Mouse (Mus musculus) liver, embryonic 16.5 days (tissue): Measurements from ENCODE around the gene Fgf15. TPM values are rescaled to one million over a fixed set of nuclear protein-coding genes. Genes with fewer than 3 reads are reported as not detected.

Source experiments
- ATAC-seq: fragments of 200-750 bp; cut with Nextera tagmentation; 2 replicates; pipeline ENCODE4 v1.8.0; 2017; ENCODE audit warnings: low read depth, mild to moderate bottlenecking, moderate number of reproducible peaks, moderate library complexity
- H3K27ac ChIP-seq: fragments of 300-500 bp; sonication (generic); 2 replicates; pipeline ENCODE4 v1.5.1; 2014; ENCODE audit warnings: mild to moderate bottlenecking, low read length
- H3K27me3 ChIP-seq: fragments of 300-500 bp; sonication (generic); 2 replicates; pipeline ENCODE4 v1.6.1; 2014; ENCODE audit warnings: low read depth, low read length, mixed read lengths; ENCODE audit not compliant: control insufficient read depth, insufficient read depth
- H3K36me3 ChIP-seq: fragments of 300-500 bp; sonication (generic); 2 replicates; pipeline ENCODE4 v1.6.1; 2014; ENCODE audit warnings: mild to moderate bottlenecking; ENCODE audit not compliant: control insufficient read depth, insufficient read depth
- H3K4me1 ChIP-seq: fragments of 300-500 bp; sonication (generic); 2 replicates; pipeline ENCODE4 v1.6.1; 2014; ENCODE audit warnings: low read depth, low read length, mixed read lengths; ENCODE audit not compliant: control insufficient read depth
- H3K4me2 ChIP-seq: fragments of 300-500 bp; sonication (generic); 2 replicates; pipeline ENCODE4 v1.6.1; 2014; ENCODE audit warnings: low read depth, low read length, mixed read lengths
- H3K4me3 ChIP-seq: fragments of 300-500 bp; sonication (generic); 2 replicates; pipeline ENCODE4 v1.5.1; 2014; ENCODE audit warnings: low read depth, mild to moderate bottlenecking, low read length
- H3K9ac ChIP-seq: fragments of 300-500 bp; sonication (generic); 2 replicates; pipeline ENCODE4 v1.6.1; 2014; ENCODE audit warnings: low read depth, low read length
- H3K9me3 ChIP-seq: fragments of 300-500 bp; sonication (generic); replicated peaks from 2 replicates; pipeline ENCODE4 v1.6.1; 2016; ENCODE audit warnings: low read length; ENCODE audit not compliant: control insufficient read depth
- WGBS: fragments of 180-500 bp; shearing (Covaris S2); extraction: QIAGEN DNeasy Blood & Tissue Kit; methylation state at CpG from one replicate; pipeline ENCODE4 v1.1.7; 2014; ENCODE audit not compliant: insufficient replicate concordance; 5-methylcytosine and 5-hydroxymethylcytosine counted together
- polyA plus RNA-seq: library from polyadenylated mRNA; unstranded; fragments of >200 nt; fragmentation: Nextera tagmentation; extraction: Ambion mirVana; gene quantifications from 2 replicates; pipeline ENCODE4 v1.2.1, GENCODE M21; 2015

The Fgf15 gene
- polyA plus RNA-seq, 1 experiment from 2014 or later, result not detected

GRCm38 (mm10) chr7:144931778-144932177 is 35.4 kb downstream of the Fgf15 start:
- H3K36me3 ChIP-seq, result peaks cover 3% of the 10 kb centered on the region; the same call in 1 of the 2 replicates

GRCm38 (mm10) chr7:144932389-144932937 is 36.1 kb downstream of the Fgf15 start:
- Histone ChIP-seq H3K4me3 (no peak overlapping the region), H3K27ac (no peak overlapping the region), H3K9me3 (no peaks in the 10 kb centered on the region), H3K27me3 (peaks cover under 1% of the 10 kb centered on the region), H3K9ac (no peak overlapping the region), H3K4me2 (no peak overlapping the region), H3K4me1 (no peaks in the 10 kb centered on the region; the same call in none of the 2 replicates), H3K36me3 (peaks cover 3% of the 10 kb centered on the region; the same call in 1 of the 2 replicates)
- no peak for ATAC-seq
- WGBS, result 45% methylated on average over 18 of the region's 18 CpGs

More at GRCm38 (mm10) chr7:144931778-144932177, 35.4 kb downstream of the Fgf15 start:
- WGBS, result 25% methylated on average over 3 of the region's 3 CpGs
- Histone ChIP-seq H3K9ac (no peak overlapping the region), H3K4me1 (no peaks in the 10 kb centered on the region; the same call in 1 of the 2 replicates), H3K9me3 (no peaks in the 10 kb centered on the region), H3K27ac (no peak overlapping the region), H3K4me2 (no peak overlapping the region), H3K27me3 (no peaks in the 10 kb centered on the region), H3K4me3 (no peak overlapping the region)
- no peak for ATAC-seq

DNA sequence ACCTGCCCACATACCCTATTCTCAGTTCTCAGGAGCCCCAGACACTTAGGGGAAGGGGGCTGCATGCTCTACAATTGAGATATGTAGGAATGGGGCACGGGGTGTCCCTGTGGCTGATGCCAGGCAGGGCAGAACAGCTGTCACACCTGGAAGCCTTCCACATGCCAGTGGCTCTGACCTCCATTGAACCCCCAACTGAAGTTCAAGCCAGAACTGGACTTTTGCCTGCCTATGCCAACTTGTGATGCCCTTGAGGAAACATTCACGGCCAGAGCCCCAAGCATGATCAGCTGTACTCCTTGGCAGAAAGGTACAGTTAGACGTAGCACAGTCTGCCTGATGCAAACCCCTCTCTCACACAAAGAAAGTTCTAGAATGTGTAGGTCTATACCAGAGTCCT is 37.0 kb downstream of the Fgf15 start:
- no peak overlapping the region for H3K4me2 ChIP-seq
- no peak for ATAC-seq
- peaks cover 3% of the 10 kb centered on the region; the same call in 1 of the 2 replicates for H3K36me3 ChIP-seq
- H3K9me3 ChIP-seq, result no peaks in the 10 kb centered on the region
- no peak overlapping the region for H3K27ac ChIP-seq
- WGBS, result 63% methylated on average over 3 of the region's 3 CpGs
- peaks cover 9% of the 10 kb centered on the region for H3K27me3 ChIP-seq
- H3K4me3 ChIP-seq, result no peak overlapping the region
- no peak overlapping the region for H3K9ac ChIP-seq
- H3K4me1 ChIP-seq, result no peaks in the 10 kb centered on the region; the same call in 1 of the 2 replicates

DNA sequence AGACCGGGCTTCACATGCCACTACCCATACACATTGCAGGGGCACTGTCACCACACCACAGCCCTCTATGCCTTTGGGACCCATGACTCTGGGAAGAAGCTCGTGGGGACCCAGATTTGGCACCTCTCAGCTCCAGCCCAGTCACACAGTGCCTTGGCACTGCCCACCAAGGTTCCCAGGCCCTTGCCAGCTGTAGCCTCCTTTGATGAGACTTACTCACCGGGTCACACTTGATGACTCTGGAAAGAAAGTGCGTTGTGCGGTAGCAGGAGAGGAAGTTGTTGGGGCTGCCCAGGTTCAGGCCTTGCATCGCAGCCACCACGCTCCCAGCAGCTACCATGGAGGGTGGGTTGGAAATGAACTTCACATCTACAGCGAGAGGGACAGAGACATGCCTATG is 37.5 kb downstream of the Fgf15 start:
- no peak for ATAC-seq
- peaks cover 3% of the 10 kb centered on the region; the same call in 1 of the 2 replicates for H3K36me3 ChIP-seq
- H3K27me3 ChIP-seq, result peaks cover 14% of the 10 kb centered on the region
- no peak overlapping the region for H3K9ac ChIP-seq
- no peak overlapping the region for H3K27ac ChIP-seq
- H3K4me3 ChIP-seq, result no peak overlapping the region
- no peaks in the 10 kb centered on the region for H3K9me3 ChIP-seq
- H3K4me2 ChIP-seq, result no peak overlapping the region
- H3K4me1 ChIP-seq, result no peaks in the 10 kb centered on the region; the same call in 1 of the 2 replicates
- WGBS, result 76% methylated on average over 8 of the region's 8 CpGs

- H3K27me3 ChIP-seq, result peaks cover 25% of the 10 kb centered on the region
- peaks cover 3% of the 10 kb centered on the region; the same call in 1 of the 2 replicates for H3K36me3 ChIP-seq
- WGBS, result 65% methylated on average over 5 of the region's 5 CpGs
- H3K4me3 ChIP-seq, result no peak overlapping the region
- no peaks in the 10 kb centered on the region for H3K9me3 ChIP-seq
- no peak for ATAC-seq
- H3K4me2 ChIP-seq, result no peak overlapping the region
- no peak overlapping the region for H3K9ac ChIP-seq
- no peak overlapping the region for H3K27ac ChIP-seq
- H3K4me1 ChIP-seq, result no peaks in the 10 kb centered on the region; the same call in 1 of the 2 replicates
Measured at GRCm38 (mm10) chr7:144934901-144935300, 38.6 kb downstream of the Fgf15 start.

GRCm38 (mm10) chr7:144935563-144935962 is 39.2 kb downstream of the Fgf15 start:
- no peak for ATAC-seq
- no peak overlapping the region for H3K27ac ChIP-seq
- no peak overlapping the region for H3K4me2 ChIP-seq
- H3K36me3 ChIP-seq, result peaks cover 3% of the 10 kb centered on the region; the same call in 1 of the 2 replicates
- H3K9ac ChIP-seq, result no peak overlapping the region
- 52% methylated on average over 5 of the region's 5 CpGs for WGBS
- H3K9me3 ChIP-seq, result no peaks in the 10 kb centered on the region
- H3K4me3 ChIP-seq, result no peak overlapping the region
- no peaks in the 10 kb centered on the region; the same call in 1 of the 2 replicates for H3K4me1 ChIP-seq
- H3K27me3 ChIP-seq, result peaks cover 32% of the 10 kb centered on the region

- Histone ChIP-seq H3K4me1 (peaks cover 3% of the 10 kb centered on the region), H3K4me2 (no peak overlapping the region), H3K27me3 (peaks cover 40% of the 10 kb centered on the region), H3K9ac (no peak overlapping the region), H3K4me3 (no peak overlapping the region), H3K9me3 (no peaks in the 10 kb centered on the region), H3K36me3 (peaks cover 3% of the 10 kb centered on the region; the same call in 1 of the 2 replicates), H3K27ac (no peak overlapping the region)
- 72% methylated on average over 4 of the region's 4 CpGs for WGBS
- ATAC-seq, result no peak
Measured at GRCm38 (mm10) chr7:144936311-144936880, 40.1 kb downstream of the Fgf15 start.

DNA sequence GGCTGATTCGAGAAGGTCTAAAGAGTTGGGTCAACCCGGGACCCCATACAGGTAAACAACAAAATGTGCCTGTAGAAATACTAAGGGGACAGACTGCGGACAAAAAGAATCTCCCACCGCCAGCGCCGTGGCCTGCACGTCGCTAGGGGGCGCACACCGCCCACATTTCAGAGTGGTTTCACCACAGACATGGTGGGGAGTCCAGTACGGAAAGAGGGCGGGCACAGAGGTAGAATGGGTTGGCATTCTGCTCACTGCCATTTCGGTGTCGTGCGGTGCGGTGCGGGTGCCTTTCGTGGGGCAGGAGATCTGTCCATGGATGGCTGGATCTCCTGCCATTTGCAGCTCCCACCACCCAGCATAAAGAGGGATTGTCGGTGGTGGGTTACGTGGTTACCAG is 41.2 kb downstream of the Fgf15 start:
- Histone ChIP-seq H3K4me3 (peak overlapping the region; percentile 60), H3K27ac (no peak overlapping the region), H3K4me2 (peak overlapping the region; percentile 72), H3K4me1 (peaks cover 8% of the 10 kb centered on the region), H3K36me3 (peaks cover 3% of the 10 kb centered on the region; the same call in 1 of the 2 replicates), H3K9ac (peak overlapping the region; percentile 51; the same call in 1 of the 2 replicates), H3K9me3 (no peaks in the 10 kb centered on the region), H3K27me3 (peaks cover 51% of the 10 kb centered on the region)
- ATAC-seq, result no peak
- WGBS, result under 1% methylated on average over 20 of the region's 20 CpGs

- peaks cover 56% of the 10 kb centered on the region for H3K27me3 ChIP-seq
- under 1% methylated on average over 39 of the region's 39 CpGs for WGBS
Measured at GRCm38 (mm10) chr7:144937899-144938517, 41.7 kb downstream of the Fgf15 start.

More at GRCm38 (mm10) chr7:144937899-144938517, 41.7 kb downstream of the Fgf15 start:
- peak overlapping the region; percentile 51 for H3K9ac ChIP-seq
- H3K9me3 ChIP-seq, result no peaks in the 10 kb centered on the region
- H3K27ac ChIP-seq, result no peak overlapping the region
- peak overlapping the region; percentile 60 for H3K4me3 ChIP-seq
- peaks cover 3% of the 10 kb centered on the region; the same call in 1 of the 2 replicates for H3K36me3 ChIP-seq
- H3K4me1 ChIP-seq, result peaks cover 13% of the 10 kb centered on the region
- no peak for ATAC-seq
- H3K4me2 ChIP-seq, result peak overlapping the region; percentile 72
